Mouse (Mus musculus): Measurements from ENCODE around the gene Ccdc70.
"Not testable (repeated sequence)": the region's sequence is repeated elsewhere in the genome, so short reads cannot be mapped to it uniquely, and the experiment has no call there.

Gene Ccdc70

DNA sequence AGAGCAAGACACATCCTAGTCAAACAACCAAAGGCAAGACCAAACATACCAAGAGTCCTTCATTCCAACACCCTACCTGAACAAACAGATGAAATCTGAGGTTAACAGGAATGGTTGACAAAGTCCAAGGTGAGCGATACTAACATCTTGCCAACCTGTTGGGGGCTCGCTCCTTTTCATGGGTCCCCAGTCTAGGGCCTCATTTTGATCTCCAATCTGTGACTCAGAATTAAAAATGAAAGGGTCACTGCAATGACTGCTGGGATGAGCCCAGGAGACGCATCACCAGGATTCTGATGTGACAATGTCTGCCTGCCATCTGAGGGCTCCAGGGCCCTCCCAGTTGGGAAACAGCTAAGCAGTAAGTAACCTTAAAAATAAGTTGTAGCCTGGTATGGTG lies at the start of gene Ccdc70:
Gene Ccdc70, plus strand, starts transcription at position 301 of the 400 bp plus-strand sequence.
- no peak for DNase-seq

DNA sequence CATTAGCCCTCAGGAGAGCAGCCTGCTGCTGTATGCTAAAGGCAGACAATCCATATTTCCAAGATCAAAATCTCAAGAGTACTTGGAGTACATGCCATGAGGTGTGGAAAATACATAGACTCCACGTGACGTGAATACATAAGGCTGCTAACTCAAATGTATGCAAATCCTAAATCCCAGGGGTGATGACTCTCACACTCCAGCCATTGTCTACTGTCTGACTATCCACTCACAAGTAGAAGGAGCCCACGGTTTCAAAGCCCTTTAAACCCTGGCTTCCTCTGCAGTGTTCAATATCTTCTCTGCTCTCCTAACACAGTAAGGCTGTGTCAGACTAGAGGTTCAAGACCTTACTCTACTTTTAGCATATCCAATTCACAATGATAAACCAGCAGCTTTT lies 38.8 kb upstream of the Ccdc70 start:
- not testable (repeated sequence) for DNase-seq

DNA sequence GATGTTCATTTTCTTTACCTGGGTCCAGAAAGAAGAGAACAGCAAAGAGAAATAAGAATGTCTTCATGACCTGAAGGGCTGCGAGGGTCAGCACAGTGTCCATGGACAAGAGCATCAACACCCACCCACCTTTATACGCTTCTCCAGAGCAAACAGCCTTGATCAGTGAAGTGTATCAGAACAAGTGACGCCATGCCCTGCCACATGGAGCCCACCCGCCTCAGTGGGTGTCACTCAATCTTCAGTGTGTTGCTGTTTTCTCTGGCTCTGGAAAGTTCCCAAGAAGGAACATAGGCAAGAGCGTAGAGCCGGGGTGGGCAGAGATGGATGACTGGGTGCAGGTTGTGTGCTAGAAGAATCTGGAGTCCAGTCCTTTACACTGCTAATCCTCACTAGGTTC lies 37.0 kb upstream of the Ccdc70 start, which contains the start of gene Defb15:
Gene Defb15, minus strand, starts transcription at position 101 of the 400 bp plus-strand sequence.
- DNase-seq = no peak

DNA sequence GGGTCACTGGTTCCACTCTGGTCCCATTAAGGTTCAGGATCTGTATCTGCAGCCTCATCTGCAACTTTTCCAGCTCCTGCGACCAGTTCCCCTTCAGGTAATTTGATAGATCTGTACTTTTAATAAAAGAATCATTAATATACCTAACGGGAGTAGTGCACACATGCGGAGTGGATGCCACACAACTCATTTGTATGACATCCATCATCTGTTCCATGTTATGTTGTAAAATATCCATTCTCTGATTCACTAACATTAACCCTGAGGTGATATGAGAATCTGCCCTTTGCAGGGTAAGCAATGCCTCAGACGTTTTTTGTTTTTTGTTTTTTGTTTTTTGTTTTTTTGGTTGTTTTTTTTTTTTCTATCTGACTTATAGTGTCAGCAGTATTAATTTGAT lies 31.5 kb upstream of the Ccdc70 start, which contains the start of gene Defb35:
Gene Defb35, plus strand, starts transcription at position 301 of the 400 bp plus-strand sequence.
- DNase-seq = not testable (repeated sequence)

DNA sequence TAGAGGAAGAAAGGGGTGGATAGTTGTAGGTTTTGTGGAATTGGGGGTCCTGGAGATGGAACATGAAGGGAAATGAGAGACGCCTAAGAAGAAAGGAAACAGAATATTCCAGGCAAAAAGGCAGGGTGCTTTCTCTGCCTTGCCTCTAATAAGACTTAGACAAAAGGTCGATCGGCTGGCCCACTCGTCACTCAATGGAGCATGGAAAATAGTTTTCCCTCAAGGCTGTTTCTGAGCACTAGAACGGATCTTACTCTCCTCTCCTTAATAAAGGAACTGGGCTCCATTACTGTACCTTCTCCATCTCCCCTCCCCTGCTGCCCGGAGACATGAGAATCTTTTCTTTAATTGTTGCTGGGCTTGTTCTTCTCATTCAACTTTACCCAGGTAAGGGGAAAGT lies 23.1 kb upstream of the Ccdc70 start, which contains the start of gene Defb13:
Gene Defb13, plus strand, starts transcription at position 301 of the 400 bp plus-strand sequence.
- no peak for DNase-seq

DNA sequence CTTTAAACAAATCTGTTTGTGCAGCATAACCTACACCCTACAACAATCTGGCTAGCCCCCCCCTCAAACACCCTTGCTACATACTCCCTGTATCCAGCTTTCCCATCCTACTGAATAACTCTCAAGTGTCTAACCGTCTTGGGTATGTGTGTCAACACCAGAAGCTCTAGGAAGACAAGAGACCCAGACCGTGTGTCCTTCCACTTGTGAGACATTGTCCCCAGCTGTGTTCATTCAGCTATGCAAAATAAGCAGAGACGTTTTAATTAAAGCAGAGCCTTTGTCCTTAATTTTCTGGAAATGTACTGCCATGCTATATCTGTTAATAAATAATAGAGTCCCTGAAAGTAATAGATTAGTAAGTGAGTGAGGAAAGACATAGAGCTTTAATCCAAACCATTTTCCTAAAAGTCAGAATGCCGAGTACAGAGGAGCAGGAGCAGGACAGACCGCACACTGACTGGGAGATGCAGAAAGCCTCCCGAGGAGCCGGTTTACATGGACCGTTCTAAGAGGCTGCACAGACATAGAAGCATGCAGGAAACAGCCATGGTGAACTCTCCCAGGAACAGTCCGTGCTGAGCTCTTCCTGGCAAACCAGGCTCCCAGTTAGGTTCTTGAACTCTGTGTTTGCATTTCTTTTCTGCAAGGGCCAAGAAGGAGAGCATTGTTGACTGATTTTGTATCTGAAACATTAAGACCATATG lies 22.1 kb upstream of the Ccdc70 start:
- DNase-seq = no peak

DNA sequence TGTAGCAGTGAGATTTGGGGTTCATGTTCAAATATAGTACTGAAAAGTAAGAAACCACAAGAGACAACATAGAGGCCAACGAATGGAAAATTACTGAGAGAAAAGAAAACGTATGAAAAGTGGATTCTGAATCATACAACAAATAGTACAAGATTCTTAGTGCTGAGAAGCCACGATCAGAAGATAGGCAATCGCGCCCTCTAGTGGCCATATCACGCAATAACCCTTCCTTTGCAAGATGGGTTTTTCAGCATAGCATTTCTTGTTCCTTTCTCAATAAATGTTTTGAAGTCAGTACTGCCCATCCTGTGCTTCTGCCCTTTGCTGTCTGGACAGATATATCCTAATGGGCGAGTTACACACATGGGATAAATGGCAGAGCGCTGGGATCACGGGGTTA lies 14.3 kb upstream of the Ccdc70 start:
- DNase-seq = peak in 1 of 2 experiments; percentile 3

DNA sequence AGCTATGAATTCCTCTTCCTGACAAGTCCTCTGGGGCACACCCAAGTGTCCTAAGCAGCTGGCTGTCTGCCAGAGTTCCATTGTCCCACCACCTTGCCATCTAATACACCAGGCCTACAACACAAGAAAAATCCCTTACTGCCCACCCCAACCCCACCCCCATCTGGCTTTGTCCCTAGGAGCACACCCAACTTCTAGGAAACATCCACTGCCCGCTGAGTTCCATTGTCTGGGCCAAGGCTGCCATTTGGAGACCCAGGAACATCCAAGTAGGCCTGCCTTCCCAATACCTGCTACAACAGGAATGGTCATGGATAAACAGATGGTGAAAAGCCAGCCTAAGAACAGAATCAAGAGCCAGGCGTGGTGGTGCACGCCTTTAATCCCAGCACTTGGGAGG lies 13.2 kb upstream of the Ccdc70 start:
- no peak for DNase-seq

DNA sequence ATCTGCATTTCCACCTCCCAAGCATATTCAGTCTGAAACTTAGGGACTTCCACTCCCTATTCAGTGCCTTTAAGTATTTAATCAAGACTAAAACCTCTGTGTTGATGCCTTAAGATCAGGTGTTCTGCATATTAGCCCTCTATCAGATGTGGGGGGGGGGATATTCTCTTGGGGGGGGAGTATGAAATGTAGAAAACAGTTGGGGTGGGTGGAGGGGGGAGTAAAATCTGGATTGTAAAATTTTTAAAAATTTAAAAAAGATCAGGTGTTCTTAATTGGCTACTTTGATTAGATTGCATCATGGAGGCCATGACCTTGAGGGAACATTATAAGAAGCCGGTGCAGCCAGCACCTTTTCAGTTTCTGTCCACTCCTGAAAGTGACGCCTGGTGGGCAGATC lies 11.2 kb upstream of the Ccdc70 start, which contains the start of gene Fam90a1a:
Gene Fam90a1a, plus strand, starts transcription at position 301 of the 400 bp plus-strand sequence.
- no peak for DNase-seq

DNA sequence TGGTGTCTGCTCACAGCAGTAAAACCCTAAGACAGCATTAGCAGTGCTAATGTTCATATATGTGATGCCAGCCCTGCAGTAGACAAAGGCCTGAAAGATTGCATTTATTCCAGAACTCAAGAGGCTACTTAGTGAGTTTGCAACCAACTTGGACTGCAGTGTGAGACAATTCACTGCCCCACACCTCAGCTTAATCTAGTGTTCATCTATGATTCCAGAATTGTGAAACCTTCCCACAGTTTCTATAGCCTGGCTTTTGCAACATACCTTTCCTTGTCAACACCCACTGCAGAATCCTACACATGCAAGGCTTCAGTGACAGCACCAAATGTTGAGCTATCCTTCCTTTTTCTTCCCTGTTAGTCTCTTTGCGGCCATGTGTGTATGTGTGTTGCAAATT lies 2.9 kb upstream of the Ccdc70 start:
- DNase-seq = no peak

DNA sequence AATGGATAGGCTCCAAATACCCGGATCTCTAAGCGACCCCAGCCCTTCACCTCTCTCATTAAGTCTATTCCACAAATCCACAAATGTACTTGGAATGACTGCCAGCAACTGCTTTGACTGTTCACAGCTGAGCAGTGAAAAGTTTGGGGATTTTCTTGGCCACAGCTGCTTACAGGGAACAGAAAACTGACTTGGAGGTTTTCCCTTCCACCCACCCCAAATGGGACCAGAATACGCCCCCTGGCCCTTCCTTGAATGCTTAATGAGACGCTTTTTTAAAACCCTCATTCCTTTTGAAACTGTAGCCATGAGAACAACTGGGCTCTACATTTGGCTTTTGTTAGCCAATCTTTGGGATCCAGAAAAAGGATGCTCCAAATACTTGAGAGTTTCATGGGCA lies 8.6 kb downstream of the Ccdc70 start:
- no peak for DNase-seq

DNA sequence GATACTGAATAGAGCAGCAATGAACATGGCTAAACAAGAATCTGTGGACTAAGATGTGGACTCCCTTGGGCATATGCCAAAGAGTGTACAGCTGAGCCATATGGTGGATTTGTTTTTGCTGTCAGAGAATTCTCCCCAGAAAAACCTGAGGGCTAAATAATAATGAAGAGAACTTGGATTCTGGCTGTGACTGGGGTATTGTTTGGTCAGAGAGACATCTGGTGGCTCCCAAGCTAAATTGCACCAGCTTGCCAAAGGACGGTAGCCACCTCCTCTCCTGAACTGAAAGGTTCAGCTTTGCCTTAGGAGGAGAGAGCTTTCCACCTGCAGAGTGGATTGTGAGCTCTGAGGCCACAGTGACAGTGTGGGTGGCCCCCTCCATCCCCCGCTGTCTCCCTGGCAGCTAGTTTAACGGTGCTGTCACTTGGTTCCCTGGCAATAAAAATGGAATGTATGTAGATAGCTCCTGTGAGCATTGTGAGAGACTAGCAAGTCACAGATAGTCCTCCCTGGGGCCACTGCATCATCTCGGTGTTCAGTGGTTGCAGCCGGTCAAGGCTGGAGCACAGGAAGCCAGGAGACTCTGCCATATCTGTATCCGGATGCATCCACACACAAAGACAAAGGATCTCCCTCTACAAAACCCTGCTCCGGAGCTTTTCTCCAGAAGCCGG lies 12.2 kb downstream of the Ccdc70 start:
- no peak for DNase-seq

DNA sequence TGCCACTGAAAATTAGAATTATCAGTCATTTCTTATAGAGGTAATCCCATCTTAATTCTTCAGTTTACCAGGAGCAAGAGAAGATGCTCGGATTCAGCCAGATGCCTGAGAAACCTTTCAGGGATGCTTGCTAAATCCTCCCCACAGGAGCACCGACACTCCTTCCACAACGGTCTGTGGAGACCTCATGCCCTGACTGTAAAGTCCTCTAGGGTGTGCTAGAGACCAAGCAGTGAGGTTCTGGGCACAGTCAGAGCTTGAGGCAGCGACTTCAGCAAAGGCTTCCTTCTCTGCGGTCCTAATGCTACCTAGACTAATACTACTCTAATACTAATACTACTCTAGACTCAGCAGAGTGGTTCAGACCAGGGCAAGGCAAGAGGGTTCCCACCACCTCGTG lies 22.6 kb downstream of the Ccdc70 start:
- no peak for DNase-seq

DNA sequence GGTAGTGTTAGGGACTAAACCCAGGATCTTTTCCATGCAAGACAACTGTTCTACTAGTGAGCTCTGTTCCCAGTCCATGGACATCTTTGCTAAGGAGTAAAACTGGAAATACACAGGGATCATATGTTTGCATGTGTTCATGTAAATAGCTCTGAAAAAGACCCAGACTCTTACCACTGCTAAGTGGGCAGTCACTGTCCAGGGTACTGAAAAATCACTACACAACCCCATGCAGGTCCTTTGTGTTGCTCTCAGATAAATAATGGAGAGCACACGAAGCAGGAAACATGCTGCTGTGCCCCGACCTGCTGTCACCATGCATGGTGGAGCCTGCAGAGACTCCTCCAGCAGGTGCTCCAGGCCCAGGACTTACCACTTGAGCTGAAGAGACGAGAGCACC lies 25.6 kb downstream of the Ccdc70 start:
- DNase-seq = no peak

DNA sequence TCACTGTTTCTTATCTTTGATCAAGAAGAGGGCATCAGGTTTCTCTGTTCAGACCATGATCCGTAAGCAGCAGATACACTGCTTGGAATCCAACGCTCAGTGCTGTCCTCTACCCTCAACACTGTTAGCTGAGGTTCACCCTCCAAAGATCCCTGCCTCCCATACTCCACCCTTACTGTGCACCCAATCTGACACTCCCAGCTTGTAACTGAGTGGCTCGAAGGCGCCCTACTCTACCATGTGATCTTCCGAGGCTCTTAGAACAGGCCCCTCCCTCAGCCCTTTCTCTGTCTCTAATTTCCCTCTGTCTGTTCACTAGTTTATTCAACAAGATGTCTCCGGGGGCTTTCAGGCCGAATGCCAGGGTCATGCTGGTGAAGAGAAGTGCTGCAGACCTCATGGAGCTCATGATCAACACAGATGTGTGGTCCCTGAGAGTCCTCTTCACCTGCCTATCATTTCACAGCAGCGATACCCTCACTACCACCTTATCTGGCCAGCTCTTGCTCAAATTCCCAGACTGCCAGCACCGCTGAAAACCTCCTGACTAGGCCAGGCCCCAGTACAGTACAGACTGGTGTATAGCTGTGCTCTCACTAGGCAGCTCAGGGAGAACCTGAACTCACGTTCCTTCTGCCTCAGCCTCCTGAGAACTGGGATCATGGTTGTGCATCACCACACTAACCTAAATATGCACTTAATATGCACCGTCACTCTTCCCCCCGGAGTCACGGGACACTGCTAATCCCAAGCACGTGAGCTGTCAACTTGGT lies 35.4 kb downstream of the Ccdc70 start:
- DNase-seq = no peak

DNA sequence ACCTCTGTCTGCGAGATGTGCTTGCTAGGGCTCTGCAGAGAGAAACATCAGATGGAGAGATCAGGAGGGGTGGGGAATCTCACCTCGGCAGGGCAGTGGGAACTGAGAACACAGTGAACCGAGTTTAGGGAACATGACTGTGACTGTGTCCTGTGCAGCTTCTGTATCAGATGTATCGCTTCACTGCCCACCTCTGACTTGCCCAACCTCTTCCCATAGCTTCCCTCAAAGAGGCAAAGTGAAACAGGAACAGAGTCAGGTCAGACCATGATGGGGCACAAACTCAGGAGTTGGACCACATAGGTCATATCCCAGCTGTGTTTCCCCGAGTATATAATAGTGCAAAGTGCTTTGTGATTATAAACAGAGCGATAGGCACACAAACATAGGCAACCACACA lies 36.8 kb downstream of the Ccdc70 start:
- no peak for DNase-seq

DNA sequence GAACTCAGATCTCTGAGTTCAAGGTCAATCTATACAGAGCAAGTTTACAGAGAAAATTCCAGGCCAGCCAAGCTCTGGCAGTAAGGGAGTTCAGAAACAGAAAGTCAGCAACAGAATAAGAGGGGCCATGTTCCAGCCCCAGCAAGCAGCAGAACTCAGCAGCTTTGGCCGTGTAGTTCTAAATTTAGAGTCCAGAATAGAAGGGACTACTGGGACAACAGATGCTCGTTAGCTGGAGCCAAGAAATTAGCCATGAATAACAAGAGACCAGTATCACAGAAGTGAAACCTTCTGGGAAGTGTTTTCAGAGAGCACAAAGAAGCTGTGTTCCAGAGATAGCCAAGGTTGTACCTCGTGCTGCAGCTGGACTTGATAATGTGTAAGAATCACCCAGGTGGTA lies 39.8 kb downstream of the Ccdc70 start:
- no peak for DNase-seq

DNA sequence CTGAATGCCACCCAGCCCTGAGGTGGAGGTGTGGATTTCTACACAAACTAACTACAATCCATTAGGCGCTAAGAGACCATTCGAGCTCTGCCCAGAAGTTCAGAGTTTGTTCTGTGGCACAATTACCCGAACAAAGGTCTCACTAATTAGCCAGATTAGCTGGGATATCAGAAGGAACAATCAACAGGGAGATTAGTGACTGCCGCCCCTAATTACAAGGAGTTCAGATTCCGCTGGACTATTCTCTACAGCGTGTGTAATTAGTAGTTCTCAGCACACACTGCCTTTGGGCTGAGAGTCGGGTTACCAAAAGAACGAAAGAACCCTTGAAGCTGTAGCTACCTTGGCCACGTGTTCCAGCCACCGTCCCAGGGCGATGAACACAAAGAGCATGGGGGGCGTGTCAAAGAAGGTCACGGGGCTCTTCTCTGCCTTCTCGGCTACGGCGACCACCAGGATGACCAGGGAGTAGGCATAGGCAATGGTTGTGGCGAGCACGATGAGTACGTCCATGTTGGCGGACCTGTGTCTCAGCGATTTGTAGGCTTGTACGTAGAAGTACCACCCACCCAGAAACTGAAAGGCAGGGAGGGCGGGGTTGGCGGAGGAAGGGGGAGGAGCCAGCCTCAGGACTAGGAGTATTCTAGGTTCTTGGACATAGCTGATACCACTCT lies 43.6 kb downstream of the Ccdc70 start:
- DNase-seq = no peak

DNA sequence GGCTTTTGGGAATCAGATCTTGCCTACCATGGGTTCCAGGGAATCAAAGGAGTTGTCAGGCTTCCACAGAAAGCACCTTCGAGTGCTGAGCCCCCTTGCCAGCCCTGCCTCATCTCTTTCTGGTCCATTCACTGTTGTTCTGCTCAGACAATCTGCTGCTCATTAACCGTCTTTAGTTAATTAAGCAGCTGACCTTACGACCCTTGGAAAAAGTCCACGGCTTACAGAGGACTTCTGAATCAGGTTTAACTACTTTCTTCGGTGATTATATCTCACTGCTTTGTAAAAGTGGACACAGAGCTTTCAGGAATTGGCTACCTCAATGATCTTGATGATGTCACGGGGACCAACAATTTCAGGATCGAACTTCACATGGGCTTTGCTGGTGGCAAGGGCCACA lies 48.2 kb downstream of the Ccdc70 start:
- DNase-seq = no peak

DNA sequence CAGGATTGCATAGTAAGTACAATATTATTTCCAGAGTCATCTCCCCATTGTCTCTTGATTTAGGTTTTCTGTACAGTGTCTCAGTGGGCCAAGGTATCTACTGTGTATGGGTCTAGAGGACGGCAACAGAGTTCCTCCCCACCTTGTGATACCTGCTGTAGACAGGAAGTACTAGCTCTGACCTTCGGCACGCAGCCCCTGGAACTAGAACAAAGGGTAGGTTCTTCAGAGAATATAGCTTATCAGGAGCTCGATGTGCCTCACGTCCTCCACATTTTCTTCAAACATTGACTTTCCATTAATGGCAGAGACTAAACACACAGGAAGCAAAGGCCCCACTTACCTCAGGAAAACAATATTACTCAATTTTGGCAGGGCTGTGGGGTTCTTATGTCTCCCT lies 49.9 kb downstream of the Ccdc70 start:
- DNase-seq = no peak

DNA sequence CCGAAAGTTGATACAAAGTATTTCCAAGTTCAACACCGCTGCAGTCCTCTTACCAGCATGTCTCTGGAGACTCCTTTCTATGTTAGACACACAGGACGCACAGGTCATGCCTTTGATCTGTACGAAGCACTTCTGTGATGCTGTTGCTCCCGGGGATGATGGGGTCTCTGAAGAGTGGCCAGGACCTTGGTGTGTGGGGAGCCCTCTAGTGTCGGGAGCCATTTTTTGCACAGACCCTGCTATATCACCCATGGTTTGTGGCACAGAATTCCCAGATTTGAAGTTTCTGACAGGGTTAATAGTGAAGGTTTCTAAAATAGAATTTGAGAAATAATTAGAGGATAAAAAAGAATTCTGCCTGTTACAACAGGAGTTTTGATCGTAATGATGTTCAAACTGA lies 52.7 kb downstream of the Ccdc70 start:
- no peak for DNase-seq
